Mouse (Mus musculus) kidney, postnatal 14 days (tissue): Measurements from ENCODE around the gene Tifa.
"Not testable (repeated sequence)": the region's sequence is repeated elsewhere in the genome, so short reads cannot be mapped to it uniquely, and the experiment has no call there.

Experiments
- DNase-seq: peaks from one replicate; pipeline ENCODE4 v3.0.0; 2022; ENCODE audit warnings: mixed read lengths

The Tifa gene

GRCm38 (mm10) chr3:127789500-127790191 is at the start of gene Tifa:
Gene Tifa, plus strand, starts transcription at chr3:127789805.
- peak; percentile 74 for DNase-seq

- DNase-seq: no peak
Observed at GRCm38 (mm10) chr3:127741473-127741872, 48.1 kb upstream of the Tifa start.

DNA sequence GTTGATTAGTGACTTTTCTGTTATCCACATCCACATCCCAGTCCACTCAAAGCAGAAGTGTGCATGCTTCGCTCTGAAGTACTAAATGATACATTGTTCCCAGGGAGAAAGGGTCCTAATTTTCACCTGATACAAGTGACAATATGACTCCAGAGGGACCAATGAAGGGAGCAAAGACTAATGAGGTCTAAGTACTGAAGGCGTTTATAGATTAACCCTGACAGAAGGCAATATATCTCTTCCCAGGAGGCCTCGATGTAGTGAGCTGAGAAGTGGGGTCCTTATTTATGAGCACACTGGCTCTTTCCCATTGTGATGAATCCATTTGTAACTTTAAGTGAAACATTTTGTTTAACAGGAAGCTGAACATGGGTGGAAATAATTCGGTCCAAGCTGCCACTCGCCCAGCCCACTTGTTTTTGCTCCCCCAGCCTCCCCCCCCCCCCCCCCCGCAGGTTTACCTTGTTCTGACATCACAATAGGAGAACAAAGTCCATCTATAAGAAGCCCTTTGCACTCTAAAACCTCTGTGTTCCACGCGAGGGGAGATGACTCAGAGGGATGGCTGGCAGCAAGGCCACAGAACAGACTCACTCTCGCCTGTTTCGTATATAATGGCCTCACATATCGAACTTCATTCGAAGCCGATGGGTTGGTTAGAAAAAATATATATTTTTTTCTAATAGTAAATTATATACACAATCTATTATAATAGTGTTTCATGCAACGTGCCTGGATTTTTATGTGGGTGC is 45.8 kb upstream of the Tifa start:
- no peak for DNase-seq

DNA sequence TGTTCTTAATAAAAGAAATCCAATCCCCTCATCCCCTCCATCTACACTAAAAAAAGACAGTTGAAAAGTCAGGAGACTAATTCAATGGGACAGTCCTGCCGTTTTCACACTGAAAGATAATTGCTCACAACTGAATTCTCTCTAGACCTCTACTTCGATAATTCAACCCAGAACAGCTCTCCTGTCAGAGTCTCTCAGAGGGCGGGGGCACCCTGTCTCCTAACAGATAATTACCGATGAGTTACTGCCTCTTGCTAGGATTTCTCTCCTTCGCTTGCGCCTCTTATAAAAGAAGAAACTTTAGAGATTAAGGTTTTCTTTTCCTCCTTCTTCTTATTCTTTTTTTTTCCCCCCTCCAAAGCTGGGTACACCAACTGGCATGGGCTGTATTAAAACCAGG is 44.1 kb upstream of the Tifa start:
- no peak for DNase-seq

GRCm38 (mm10) chr3:127745911-127746640 is 43.5 kb upstream of the Tifa start:
- no peak for DNase-seq

GRCm38 (mm10) chr3:127748644-127749043 is 41.0 kb upstream of the Tifa start:
- no peak for DNase-seq

GRCm38 (mm10) chr3:127749266-127749665 is 40.3 kb upstream of the Tifa start:
- no peak for DNase-seq

GRCm38 (mm10) chr3:127749981-127750562 is 39.5 kb upstream of the Tifa start:
- DNase-seq: no peak

GRCm38 (mm10) chr3:127756458-127756857 is 33.1 kb upstream of the Tifa start:
- no peak for DNase-seq

DNA sequence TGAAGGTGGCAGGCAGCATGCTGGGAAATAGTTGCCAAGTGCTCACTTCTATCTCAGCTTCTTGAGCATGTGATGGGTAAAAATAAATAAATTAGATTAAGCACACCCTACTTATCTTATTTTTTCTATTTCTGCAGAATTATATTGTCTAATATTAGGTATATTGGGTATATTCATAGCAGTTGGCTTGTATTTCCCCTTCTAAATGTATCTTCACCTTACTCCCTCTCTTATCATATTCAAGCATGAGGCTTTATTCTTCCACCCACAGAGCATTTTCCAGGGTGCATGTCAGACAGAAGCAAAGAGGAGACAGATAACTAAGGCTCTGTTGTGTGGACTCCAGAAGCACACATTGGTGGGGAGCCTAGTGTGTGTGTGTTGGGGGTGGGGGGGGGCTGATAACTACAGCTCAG is 31.7 kb upstream of the Tifa start:
- no peak for DNase-seq

GRCm38 (mm10) chr3:127758806-127759205 is 30.8 kb upstream of the Tifa start:
- DNase-seq: no peak

DNA sequence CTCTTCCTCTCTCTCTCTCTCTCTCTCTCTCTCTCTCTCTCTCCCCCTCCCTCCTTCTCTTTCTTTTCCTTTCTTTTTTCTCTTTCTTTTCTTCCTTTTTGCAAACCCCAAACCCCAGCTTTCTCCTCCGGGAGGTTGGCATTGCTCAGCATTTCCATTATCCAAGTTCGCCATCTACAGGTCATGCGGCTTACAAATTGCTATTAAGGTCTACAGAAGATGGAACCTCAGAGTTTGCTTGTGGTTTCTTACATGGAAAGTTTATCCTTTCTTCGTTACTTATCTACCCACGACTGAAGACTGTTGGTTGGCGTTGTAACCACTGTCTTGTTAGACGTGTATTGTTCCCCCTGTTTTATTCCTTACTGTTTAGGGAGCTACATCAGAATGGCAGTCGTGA is 30.4 kb upstream of the Tifa start:
- peak; percentile 43 for DNase-seq

GRCm38 (mm10) chr3:127762403-127762802 is 27.2 kb upstream of the Tifa start:
- DNase-seq: no peak

- DNase-seq: peak; percentile 71
Observed at GRCm38 (mm10) chr3:127763076-127763612, 26.5 kb upstream of the Tifa start.

DNA sequence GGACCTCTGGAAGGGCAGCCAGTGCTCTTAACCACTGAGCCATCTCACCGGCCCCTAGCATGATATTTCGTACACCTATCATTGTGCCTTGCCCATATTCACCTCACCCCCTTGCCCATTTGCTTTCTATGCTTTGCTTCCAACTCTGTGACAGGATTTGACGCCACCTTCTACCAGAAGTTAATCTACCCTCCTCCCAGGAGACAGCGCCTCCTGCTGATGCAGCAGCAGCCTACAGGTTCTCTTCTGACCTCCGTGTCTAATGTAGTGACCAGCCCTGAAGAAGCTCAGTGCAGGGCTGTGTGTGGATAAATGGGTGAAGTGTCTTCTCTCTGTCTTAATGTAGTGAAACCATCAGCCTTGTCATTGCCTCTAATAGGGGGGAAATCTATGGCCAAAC is 25.1 kb upstream of the Tifa start:
- DNase-seq: no peak

DNA sequence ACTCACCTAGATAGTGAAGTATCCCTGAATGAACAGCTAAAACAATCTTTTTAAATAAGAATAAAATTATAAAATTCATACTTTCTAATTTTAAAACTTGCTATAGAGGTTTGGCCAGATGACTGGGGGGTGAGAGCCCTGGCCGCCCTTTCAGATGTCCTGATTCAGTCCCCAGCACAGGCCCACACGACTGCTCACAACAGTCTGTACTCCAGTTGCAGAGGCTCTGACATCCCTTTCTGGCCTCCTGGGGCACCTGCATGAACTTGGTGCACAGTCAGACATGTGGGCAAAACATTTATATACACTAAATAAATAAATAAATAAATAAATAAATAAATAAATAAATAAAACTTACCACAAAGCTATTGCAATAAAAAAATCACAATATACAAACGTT is 23.6 kb upstream of the Tifa start:
- no peak for DNase-seq

DNA sequence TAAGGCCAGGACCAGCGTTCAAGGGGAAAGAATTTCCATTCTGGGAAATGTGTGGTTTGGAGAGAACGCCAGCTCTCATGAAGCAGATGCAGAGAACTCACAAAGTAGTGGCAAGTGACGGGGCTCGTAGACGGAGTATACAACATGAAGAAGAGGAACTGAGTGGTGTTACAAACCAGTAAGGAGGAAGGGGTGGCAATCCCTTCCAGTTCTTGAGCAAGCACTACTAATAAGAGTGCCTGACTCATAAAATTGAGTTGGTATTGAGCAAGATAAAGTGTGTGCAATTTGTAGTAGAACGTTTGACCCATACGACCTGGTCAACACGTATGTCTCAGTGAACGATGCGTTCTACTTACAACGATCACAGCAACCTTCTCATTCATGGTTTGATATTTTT is 20.5 kb upstream of the Tifa start:
- DNase-seq: no peak

DNA sequence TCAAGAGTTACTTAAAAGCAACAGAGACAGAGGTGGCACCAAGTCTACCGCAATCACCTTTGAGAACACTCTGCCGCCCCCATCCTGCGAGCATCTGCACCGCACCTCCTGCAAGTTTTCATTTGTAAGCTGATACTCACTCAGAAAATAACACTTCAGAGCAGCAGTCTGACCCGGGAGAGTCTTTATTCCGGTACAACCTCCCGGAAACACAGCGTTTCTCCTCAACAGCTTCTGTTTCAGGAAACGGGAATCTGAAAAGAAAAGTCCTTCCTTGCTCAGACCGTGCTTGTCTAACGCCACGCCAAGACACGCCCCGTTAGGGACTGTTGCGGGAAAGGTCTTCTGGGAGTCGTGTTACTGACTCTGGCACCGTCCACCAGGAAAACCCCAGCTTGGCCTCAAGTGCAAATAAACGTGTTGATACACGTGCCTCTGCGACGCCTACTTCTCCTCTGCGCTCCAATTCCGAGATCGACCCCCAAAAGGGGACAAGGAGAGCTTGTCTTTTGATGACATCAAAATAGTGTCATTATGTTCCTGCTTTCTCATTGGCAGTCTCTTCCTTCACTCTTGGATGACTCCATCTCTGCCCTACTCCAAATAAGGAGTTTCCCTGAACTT is 9.5 kb upstream of the Tifa start, which contains the start of gene Alpk1:
Gene Alpk1, minus strand, starts transcription at position 507 of the 624 bp plus-strand sequence.
- peak; percentile 77 for DNase-seq

- DNase-seq: peak; percentile 34
Observed at GRCm38 (mm10) chr3:127780921-127781320, 8.7 kb upstream of the Tifa start.

DNA sequence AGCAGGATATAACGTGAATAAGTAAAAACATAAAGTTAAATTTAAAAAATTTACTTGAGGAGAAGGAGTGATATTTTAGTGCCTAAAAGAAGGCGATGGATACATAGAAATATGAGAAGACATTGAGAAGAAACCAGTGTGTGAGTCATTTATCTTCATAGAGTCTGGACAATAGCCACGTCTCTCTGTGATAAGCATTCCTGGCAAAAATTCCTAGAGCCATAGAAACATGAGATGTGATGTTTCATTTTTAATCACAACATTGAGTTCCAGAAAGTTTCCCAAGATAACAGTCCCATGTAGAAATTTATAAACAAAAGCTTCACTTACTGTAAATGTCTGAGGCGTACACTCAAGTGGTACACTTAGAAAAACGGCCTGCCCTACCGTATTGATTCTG is 6.7 kb upstream of the Tifa start:
- DNase-seq: no peak

DNA sequence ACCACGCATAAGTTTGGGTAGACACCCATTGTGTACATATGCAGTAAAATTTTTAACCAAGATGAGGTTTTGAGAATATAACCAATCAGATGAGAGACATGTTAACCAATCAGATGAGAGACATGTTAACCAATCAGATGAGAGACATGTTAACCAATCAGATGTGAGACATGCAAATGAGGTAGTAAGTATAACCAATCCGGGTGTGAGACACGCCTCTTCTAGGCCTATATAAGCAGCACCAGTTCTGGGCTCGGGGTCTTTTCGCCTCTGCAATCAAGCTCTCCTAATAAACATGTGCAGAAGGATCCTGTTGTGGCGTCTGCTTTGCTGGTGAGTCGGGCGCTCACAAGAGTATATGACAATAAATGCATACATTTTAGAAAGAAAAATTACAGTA is 5.9 kb upstream of the Tifa start:
- not testable (repeated sequence) for DNase-seq

DNA sequence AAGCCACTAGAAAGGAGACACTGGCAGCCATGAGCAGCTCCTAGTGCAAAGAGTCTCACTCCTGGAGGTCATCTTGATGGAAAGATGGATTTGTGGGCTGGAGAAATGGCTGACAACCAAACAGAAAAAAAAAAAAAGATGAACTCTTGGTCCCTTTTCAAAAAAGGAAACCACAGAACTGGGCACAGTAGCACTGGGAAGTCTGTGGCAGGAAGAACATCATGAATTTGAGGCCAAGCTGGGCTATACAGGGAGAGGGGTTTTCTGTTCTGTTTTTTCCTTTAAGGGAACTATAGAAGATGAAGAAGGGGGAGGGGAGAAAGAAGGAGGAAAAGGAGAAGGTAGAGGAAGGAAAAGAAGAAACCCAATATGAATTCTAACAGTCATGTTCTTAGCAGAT is 2.6 kb upstream of the Tifa start:
- no peak for DNase-seq

DNA sequence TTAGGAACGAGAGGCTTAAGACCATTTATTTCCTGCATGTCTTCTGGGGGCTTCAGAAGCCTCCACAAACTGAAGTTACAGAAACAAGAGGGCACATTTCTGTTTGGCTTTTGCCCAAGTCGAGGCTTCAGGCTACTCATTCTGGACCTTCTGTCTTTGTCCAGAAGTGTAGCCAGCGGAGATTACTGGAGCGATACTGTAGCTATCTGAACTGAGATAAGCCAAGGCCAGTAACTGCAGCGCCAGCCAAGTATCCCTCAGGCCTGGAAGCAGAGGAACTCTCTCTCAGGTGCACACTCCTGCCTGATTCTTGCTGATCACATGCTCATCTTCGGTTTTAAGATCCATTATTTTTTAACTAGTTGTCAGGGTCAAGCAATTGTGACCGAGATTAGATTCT is 1.6 kb upstream of the Tifa start:
- no peak for DNase-seq
